Mouse (Mus musculus): ENCODE measurements around the gene Cldn3.

DNA sequence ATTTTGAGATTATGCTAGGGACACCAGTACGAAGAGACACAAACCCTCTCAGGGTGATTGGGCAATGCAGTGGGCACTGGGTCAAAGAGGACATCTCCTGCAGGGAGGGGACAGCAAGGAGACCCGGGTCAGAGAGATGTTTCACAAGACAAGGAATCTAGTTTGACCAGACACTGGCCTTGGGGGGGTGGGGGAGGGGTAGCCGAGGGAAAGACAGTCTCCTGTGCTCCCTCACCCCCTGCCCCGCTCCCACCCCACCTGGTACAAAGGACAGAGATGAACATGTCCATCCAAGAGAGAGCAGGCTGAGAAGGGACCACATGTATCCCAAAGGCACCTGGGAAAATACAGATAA, 38.0 kb upstream of the Cldn3 start:
- TF ChIP-seq CTCF (IDR thresholded peaks at IDR 0.05; ENCODE audit: borderline replicate concordance, control insufficient read depth, extremely low read depth, insufficient read depth, low read length, poor library complexity) (no peak), POLR2A (IDR thresholded peaks at IDR 0.05; ENCODE audit: control insufficient read depth, extremely low read depth, insufficient read depth, low read length, poor library complexity) (no peak)

Data from thymus, adult 2 months (tissue).